Mouse (Mus musculus) urinary bladder, postnatal 10 days (tissue): ENCODE results near the gene Btn2a2.
"Not testable (repeated sequence)": the region's sequence is repeated elsewhere in the genome, so short reads cannot be mapped to it uniquely, and the experiment has no call there.

Experiments used
- DNase-seq: peaks from one replicate; pipeline ENCODE4 v3.0.0; 2022; ENCODE audit warnings: low spot score

Gene Btn2a2

DNA sequence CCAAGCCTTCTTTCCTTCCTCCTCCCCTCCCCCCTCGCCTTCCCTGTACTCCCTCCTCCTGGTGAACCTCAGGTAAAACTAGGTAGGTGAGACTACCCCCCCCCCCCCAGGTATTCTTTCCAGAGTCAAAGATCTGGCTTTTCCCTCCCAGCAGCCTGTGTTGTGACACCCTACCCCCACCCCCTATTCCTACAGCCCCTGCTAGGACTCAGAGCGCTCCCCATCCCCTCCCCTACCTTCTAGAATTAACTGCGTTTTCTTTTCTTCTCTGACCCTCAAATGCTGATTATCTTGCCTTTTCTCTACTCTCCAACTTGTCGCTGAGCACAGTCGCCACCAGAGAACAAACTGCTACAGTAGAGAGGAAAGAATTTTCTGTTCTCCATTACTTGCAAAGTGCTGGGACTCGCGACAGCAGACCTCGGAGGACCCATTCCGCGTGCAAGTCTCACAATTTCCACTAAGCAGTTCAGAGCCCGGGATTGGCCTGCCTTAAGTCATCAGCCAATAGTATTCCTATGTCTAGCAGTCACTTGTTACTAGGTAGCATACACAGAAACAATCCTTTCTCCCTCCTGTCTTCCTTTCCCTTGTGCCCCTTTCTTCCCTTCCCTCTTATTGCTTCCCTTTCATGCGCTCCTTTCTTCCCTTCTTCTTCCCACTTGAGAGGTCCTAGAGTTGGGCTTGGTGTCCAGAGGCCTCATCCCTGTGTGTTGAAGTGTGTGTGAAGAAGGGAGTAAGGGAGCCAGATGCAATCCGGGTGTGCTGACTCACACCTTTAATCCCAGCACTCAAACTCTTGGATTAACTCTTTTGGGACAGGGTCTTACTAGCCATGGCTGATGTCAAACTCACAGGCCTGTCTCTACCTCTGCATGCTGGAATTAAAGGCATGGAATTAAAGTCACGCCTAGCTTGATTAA is at the start of gene Btn2a2:
Gene Btn2a2 (minus strand): TSS at position 458 of the 923 bp plus-strand sequence.
- DNase-seq = no peak

- no peak for DNase-seq
These were observed 49.6 kb upstream of the Btn2a2 start for GRCm38 (mm10) chr13:23538249-23538648.

GRCm38 (mm10) chr13:23537006-23537710 is 48.5 kb upstream of the Btn2a2 start:
- no peak for DNase-seq

DNA sequence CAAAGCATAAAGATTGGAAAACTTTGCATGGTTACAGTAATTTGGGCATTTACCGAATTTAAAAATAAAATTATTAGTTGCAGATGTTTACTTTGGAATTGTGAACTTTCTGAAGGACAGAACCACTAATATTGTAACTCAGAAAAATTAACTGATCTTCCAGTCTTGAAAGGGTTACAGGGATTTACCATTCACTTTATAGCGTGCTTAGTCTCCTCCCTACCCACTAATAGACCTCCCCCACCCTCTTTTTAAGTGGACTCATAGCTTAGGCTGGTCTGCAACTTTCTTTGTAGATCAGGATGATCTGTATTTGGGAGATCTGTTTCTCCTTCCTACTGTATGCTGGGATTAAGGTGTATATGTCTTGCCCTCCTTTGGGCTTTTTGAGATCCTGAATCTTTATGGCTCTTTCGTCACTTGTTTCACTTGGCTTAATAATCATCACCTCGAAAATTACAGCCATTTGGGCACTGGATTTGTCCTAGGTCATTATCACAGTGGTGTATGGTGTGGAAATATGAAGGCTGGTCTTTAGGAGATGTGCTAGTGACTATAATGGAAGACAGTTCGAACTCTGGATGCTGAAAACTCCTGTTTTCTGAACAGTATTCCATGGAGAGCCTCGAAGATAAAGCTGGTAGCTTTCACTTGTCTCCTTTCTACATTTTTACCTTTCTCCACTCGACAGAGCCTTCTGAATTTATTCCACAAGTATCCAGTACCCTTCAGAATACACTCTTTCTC is 47.6 kb upstream of the Btn2a2 start:
- no peak for DNase-seq

- DNase-seq = not testable (repeated sequence)
These were observed 46.7 kb upstream of the Btn2a2 start, which contains the start of gene Hist1h3g for GRCm38 (mm10) chr13:23535137-23536075. Gene Hist1h3g, plus strand, starts transcription at chr13:23535422.

DNA sequence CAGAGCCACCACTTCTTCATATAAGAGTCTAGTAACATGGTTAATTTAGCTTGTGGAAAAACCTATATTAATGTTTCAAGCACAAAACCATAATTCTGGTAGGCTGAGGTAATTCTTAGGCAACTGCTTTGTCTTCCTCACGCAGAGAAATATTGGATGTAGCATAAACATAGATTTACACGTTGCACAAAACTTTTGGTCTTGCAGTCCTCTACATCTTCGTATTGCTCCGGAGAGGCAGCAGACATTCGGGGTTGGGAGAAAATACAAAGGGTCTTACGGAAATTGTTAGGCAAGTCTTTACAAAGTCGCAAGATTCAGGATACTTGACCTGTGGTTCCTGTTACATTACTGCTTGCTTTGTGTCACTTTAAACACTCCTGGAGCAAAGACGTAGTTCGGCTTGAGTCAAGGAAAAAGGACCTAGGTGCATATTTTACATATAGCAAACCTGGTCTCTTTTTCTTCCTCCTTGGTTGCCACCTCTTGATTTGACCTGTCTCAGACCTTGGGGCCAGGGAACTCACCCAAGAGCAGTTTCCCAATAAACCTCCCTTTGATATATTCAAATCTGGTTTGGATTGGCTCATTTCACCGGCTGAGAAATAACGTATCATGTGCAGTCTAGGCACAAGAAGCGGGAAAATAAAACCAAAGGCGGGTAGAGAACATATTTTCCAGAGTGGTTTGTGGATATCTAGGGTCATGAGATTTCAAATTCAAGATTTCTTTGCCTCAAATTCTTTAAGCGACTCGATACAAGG is 45.9 kb upstream of the Btn2a2 start:
- DNase-seq = no peak

GRCm38 (mm10) chr13:23533560-23534367 is 45.1 kb upstream of the Btn2a2 start, which contains the start of gene Hist1h2af:
Gene Hist1h2af, plus strand, starts transcription at chr13:23533906.
- not testable (repeated sequence) for DNase-seq

- DNase-seq = no peak
These were observed 43.8 kb upstream of the Btn2a2 start for GRCm38 (mm10) chr13:23532262-23533075.

- DNase-seq = peak; percentile 77
These were observed 42.5 kb upstream of the Btn2a2 start, which contains the start of gene Hist1h4h for GRCm38 (mm10) chr13:23530901-23531875. Gene Hist1h4h, plus strand, starts transcription at chr13:23531050.

GRCm38 (mm10) chr13:23530181-23530900 is 41.7 kb upstream of the Btn2a2 start:
- DNase-seq = no peak

DNA sequence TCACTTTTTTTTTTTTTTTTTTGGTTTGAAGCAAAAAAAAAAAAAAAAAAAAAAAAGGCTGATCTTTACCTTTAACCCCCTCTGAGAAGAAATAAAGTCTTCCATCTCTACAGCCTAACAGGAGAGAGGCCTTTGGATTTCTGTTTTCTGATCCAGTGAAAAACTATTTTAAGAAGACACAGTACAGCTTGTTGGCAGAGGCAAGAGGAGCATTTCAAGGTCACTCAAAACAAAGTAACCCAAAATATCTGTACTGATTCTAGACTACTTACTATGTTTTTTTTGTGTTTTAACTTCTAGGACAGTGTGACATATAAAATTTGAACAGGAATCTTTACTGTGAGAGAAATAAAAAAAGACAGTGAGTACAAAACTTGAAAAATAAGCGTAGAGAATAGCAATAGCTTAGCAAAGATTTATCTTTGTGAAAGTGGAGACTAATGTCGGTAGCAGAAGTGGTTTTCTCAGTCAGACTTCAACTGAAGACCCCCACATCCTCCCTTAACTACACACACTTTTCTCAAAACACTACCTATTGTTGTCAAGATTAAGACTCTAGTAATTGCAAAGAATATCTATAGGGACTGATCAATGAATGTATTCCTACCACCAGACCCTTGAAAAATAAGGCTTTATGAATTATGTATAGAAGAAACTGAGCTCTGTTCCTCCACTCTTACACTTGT is 41.0 kb upstream of the Btn2a2 start:
- no peak for DNase-seq

GRCm38 (mm10) chr13:23529005-23529404 is 40.3 kb upstream of the Btn2a2 start:
- DNase-seq = no peak

GRCm38 (mm10) chr13:23526312-23526711 is 37.7 kb upstream of the Btn2a2 start:
- peak; percentile 70 for DNase-seq

DNA sequence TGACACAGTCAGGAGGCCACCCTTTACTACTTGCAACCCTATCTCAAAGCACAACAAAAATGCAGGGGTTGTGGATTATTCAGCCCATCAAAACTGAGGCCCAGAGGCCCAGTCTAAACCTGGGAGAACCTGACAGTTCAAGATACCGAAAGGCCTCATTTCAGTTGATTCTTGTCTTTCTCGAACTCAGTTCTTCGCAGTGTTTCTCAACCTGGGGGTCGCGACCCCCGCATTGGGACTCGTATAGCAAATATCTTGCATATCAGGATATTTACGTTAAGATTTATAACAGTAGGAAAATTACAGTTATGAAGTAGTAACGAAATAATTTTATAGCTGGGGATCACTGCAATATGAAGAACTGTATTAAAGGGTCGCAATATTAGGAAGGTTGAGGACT is 37.2 kb upstream of the Btn2a2 start:
- DNase-seq = no peak

- no peak for DNase-seq
These were observed 36.0 kb upstream of the Btn2a2 start for GRCm38 (mm10) chr13:23524654-23525053.

- DNase-seq = no peak
These were observed 35.3 kb upstream of the Btn2a2 start for GRCm38 (mm10) chr13:23523976-23524375.
